Mouse (Mus musculus): ENCODE data around the gene Zfp526.

Gene Zfp526

DNA sequence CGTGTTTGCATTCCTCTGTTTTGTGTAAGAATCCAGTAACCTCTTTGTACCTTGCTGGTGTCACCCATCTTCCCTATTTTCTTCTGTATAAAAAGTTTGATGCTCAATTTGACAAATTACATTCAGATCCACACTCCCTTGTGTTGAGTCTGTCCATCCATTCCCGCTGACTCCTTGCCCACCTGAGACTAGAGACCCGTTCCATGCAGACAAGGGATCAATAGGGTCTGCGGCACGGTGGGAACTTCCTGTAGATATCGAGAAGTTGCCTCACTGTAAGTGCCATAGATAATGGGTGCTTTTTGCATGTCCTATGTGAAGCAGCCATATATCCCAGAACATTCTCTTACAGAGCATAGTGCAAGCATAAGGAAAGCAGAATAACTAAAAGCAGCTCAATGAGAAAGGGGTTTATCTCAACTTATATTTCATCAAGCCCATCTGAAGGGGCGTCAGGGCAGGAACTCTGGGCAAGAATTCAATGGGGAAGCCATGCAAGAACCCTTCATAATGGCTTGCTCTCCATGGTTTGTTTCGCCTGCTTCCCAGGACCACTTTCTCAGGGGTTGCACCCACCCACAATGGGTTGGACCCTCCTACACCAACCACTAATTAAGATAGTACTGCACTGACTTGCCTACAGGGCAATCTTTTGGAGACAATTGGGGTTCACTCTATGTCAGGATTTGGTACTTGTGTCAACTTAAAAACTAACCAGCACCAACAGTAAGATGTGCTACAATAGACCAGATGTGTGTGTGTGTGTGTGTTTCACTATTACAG, 45.1 kb downstream of the Zfp526 start:
- DNase-seq (ENCODE audit: extremely low read depth, insufficient read length, low spot score), result no peak

DNA sequence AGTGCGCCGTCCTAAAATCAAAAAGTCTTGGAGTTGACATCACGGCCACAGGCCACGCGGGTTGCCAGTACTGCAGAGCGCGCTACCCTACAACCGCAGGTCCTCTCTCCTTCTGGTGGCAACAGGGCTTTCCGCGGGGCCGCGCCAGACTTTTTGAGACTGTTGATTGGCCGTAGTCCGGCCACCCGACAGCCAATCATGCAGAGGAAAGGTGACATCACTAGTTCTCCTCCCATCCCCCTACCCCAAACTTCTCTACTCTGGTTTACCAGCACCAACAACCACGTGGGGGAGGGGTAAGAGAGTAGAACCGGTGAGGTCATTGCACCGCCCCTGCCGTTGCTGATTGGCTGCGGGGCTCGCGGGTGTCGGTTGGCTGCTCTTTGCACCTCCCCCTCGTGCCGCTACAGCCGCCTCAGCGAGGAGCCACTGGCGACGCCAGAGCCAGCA, 46.1 kb downstream of the Zfp526 start, which contains the start of gene Cic:
Cic (plus strand) TSS at position 404 of the 450 bp plus-strand sequence.
- peak; percentile 98 for DNase-seq (ENCODE audit: extremely low read depth, insufficient read length, low spot score)

DNA sequence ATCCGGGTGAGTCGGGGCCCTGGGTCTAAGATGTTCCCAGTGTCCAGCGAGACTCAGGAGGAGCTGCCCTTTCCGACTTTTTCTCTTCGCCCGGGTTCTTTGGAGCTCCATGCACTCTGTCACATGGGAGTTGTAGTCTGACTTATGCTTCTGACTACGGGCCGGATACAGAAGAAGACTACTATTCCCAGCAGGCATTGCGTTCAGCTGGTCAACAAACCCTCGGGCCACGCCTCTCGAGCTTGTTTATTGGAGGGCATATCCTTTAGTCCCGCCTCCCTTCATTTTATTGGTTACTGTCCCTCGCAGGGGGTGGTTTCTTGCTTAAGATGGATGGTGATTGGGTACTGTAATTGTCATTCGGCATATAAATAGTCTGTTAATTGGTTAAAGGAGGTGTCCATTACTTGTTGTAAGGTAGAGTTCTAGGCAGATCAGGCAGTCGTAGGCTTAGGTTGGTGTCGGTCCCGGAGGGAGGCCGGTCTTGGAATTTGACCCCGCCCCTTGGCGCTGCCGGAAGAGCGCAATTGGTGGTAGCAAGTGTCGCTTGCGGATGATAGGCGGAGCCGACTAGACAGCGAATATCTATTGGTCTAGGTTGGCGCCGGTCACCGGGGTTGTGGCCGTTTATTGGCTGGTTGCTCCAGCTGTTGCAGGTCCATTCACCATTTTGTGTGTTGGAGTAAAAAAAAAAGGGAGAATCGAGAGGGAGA, 46.7 kb downstream of the Zfp526 start:
- peak; percentile 99 for DNase-seq (ENCODE audit: extremely low read depth, insufficient read length, low spot score)

DNA sequence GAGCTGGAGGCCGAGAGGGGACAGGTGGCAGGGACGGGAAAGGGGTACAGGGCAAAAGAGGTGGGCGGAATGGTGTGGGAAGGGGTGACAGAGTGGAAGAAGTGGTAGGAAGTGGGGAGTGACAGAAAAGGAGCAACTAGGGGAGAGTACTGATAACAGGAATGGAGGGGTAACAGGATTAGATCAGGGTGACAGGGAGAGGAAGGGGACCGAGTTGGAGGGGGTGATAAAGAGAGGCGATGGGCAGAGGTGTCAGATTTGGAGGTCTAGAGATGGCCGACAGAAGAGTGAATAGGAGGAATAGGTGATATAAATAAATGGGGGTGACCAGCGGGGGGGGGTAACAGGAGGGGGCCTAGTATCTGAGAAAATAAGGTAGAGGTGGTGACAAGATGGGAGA, 47.4 kb downstream of the Zfp526 start:
- no peak for DNase-seq (ENCODE audit: extremely low read depth, insufficient read length, low spot score)

DNA sequence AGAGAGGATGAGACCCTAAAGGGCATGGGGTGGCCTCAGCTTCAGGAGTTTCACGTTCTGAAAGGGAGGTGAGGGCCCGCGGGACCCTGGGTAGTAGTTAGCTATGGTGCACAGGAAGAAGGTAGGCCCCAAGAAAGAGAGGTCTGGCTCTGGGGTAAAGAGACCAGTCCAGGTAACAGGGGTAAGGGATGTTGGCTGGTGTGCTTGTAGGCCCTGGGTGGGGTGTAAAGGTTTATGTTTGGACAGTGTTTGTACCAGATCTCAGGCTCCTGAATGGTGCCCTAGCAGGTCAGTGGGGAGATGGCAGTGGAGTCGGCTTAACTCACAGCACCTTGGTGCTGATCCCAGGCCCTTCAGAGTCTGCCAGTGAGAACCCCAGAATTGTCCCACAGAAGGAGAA, 47.8 kb downstream of the Zfp526 start:
- no peak for DNase-seq (ENCODE audit: extremely low read depth, insufficient read length, low spot score)

DNA sequence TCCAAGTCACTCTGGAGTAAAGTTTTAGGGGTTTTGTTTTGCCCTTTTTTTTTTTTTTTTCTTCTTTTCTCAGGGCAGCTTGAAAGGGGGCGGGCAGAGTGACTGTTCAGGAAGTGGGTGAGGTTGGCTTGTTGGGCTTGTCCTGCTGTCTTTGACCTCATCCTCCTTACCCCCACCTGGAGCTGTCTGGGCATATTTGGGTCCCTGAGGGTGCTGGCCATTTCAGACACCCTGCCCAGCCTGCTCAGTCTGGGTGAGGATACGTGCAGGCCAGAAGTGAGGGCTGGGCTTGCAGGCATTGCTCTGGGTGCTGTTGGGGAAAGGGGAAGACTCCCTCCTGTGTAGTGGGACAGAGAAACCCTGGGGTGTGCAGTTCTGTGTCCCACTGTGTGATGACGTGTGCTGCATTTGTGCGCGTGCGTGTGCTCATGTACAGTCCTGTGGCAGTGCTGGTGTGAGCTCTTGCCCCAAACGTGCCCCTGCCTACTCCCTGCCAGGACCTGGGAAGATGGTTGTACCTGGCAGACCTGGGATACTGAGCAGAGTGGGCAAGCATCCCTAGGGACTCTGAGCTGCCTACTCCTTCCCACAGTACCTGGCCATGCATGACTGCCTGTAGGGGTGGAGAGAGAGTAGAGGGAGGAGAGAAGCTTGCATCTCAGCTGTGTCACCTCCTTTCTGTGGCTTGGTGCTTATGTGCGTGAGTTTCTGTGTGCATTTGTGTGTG, 48.5 kb downstream of the Zfp526 start:
- DNase-seq (ENCODE audit: extremely low read depth, insufficient read length, low spot score), result peak; percentile 51

DNA sequence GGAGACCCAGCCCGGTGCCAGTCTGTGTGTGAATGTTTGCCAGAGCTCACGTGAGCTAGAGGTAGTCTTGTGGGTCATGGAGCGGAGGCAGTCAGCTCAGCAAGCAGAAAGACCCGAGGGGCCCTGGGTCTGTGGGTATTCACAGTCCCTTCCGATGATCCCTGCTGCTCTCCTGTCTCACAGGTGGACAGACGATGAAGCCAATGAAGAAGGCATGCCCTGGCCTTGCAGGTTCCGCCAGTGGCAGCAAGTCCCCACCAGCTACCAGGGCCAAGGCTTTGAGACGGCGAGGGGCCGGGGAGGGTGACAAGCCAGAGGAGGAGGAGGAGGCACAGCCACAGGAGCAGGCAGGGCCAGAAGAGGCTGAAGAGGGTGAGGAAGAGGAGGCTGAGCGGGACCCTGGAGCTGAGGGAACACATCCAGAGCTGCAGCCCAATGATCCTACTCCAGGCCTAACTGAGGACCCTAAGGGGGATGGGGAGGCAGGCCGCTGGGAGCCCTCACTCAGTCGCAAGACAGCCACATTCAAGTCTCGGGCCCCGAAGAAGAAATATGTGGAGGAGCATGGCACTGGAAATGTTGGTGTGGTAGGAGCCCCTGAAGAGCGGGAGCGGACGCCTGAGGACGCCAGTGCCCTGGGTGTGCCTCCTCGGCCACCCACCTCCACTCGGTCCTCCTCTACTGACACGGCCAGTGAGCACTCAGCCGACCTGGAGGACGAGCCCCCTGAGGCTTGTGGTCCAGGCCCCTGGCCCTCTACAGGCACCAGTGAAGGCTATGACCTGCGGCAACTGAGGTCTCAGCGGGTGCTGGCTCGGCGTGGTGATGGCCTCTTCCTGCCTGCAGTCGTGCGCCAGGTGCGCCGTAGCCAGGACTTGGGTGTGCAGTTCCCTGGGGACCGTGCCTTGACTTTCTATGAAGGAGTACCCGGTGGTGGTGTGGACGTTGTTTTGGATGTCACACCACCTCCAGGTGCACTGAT, 49.7 kb downstream of the Zfp526 start:
- DNase-seq (ENCODE audit: extremely low read depth, insufficient read length, low spot score), result no peak

DNA sequence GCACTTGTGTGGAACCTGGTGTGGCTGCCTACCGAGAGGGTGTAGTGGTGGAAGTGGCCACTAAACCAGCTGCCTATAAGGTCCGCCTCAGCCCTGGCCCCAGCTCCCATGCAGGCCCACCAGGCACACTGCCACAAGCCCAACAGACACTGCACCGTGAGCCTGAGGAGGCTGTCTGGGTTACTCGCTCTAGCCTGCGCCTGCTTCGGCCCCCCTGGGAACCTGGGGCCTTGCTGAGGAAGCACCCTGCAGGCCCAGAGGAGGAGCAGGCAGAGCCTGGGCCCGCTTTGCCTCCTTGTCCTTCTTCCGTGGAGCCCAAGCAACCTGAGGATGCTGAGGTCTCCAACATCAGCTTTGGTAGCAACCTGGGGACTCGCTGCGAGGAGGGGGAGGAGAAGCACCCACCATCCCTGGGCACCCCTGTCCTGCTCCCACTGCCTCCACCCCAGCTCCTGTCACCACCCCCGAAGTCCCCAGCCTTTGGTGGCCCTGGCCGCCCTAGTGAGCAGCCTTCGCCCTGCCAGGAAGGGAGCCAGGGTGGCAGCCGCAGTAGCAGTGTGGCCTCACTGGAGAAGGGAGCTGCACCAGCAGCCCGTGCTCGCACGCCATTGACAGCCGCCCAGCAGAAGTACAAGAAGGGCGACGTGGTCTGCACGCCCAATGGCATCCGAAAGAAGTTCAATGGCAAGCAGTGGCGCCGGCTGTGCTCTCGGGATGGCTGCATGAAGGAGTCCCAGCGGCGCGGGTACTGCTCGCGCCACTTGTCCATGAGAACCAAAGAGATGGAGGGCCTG, 50.6 kb downstream of the Zfp526 start:
- DNase-seq (ENCODE audit: extremely low read depth, insufficient read length, low spot score), result no peak

DNA sequence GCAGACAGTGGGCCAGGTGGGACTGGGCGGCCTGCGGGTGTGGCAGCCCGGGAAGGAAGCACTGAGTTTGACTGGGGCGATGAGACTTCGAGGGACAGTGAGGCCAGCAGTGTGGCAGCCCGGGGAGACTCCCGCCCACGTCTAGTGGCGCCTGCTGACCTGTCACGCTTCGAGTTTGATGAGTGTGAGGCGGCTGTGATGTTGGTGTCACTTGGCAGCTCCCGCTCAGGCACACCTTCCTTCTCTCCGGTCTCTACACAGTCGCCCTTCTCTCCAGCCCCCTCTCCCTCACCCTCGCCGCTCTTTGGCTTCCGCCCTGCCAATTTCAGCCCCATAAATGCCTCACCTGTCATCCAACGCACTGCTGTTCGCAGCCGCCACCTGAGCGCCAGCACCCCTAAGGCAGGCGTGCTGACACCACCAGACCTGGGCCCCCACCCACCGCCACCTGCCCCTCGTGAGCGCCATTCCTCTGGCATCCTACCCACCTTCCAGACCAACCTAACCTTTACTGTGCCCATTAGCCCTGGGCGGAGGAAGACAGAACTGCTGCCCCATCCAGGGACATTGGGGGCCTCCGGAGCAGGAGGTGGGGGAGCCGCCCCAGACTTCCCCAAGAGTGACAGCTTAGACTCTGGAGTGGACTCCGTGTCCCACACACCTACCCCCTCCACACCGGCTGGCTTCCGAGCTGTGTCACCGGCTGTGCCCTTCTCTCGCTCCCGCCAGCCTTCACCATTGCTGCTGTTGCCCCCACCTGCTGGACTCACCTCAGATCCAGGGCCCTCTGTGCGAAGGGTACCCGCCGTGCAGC, 51.4 kb downstream of the Zfp526 start:
- DNase-seq (ENCODE audit: extremely low read depth, insufficient read length, low spot score), result no peak

DNA sequence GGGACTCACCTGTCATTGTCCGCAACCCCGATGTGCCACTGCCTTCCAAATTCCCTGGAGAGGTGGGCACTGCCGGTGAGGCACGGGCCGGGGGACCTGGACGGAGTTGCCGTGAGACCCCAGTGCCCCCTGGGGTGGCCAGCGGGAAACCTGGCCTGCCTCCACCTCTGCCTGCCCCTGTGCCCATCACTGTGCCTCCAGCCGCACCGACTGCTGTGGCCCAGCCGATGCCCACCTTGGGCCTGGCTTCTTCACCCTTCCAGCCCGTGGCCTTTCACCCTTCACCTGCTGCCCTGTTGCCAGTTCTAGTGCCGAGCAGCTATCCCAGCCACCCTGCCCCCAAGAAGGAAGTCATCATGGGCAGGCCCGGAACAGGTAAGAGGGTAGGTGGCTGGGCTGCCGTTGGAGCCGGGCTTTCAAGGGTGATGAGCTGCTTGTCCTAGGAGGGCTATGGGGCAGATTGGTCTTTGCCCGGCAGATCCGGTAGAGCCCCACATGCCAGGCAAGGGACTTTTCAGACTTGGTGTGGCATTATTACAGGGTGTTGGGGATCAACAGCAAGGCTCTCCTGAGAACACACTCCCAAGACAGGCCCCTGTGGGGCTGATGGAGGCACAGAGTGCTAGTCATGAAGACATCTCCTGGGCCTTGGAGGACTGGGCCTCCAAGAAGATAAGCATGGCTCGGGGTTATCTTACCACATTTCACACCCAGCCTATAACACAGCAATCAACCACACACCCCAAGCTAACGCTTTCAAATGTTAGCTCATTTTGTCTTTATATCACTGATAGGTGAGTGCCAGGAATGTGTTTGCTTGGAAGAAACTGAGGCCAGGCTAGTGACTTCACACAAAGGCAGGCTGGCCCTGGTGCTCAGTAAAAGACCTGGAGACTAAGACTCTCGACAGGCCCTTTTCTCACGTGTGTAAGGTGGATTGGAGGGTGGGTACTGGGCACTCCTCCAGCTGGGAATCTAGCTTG, 52.3 kb downstream of the Zfp526 start:
- DNase-seq (ENCODE audit: extremely low read depth, insufficient read length, low spot score), result no peak

DNA sequence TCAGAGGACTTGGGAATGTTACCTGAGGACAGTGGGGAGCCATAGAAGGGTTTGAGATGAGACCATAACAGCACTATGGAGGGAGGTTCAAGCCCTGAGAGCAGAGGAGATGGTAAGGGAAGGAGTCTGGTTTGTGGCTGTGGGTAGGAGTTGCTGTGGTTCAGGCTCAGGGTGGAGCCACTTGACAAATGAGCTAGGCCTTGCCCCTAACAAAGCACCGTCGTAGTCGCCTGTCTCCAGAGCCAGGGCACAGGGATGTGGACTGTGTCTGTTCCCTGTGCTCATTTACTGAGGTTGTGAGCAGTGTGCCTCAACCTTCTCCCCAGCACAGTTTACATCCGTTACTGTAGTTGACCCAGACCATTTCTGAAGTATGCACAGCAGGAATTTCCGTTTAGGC, 53.3 kb downstream of the Zfp526 start:
- DNase-seq (ENCODE audit: extremely low read depth, insufficient read length, low spot score), result no peak

DNA sequence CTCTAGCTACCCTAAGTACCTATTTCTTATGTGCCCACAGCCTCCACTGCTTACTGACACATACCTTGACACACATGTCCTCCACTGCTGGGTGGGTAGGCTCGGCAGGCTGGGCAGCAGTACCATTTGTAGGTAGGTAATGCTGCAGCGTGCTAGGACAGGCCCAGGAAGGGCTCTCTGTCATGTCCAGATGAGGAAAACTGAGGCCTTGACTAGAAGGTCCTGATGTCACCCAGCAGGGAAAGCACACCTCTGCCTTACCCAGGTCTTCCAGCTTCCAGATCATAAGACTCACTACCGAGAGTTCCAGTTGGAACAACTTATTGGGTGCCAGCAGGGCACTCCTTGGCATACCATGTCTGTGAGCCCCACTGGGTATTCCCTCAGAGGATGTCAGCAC, 53.8 kb downstream of the Zfp526 start:
- no peak for DNase-seq (ENCODE audit: extremely low read depth, insufficient read length, low spot score)

DNA sequence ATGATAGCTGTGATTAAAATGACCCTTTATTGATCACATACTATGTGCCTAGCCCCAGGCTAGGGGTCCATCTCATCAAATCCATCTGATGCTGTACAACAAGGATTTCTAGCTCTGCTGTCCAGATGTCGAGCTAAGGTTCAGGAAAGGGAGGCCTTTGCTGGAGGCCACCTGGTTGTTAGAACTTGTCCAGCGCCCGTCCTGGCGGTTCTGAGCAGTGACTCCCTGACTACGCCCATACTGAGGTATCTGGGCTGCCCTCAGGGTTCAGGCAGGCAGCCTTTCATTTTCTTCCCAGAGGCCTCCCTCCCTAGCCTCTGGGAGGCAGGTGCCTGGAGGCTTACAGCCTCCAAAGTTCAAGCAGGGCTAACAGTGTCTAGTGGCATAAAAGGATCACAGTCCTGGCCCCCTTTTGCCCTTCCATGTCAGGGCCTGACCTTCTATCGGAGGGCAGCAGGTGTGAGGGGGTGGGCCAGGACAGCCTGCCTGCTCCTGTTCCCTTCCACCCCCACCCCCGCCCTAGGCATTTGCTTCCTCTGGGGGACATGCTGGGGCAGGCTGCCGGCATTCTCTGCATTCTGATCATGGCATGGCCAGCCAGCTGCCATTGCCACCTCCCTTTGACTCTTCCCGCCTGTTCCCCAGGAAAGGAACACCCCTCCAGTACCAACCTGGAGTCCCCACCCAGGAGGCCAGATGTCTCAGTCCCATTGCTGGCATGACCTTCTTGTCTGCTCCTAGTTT, 54.5 kb downstream of the Zfp526 start:
- DNase-seq (ENCODE audit: extremely low read depth, insufficient read length, low spot score), result no peak
